Mouse (Mus musculus) heart, embryonic 10.5 days (tissue): ENCODE results near the gene Prpf3. TPM values are rescaled to one million over a fixed set of nuclear protein-coding genes. Genes with fewer than 3 reads are reported as not detected.
A peak's percentile ranks its signal among the peaks of the same experiment; 100 is the strongest.

Experiments
- DNase-seq: peaks from one replicate; pipeline ENCODE4 v3.0.0-alpha.2; 2017; ENCODE audit warnings: low spot score
- H3K27ac ChIP-seq: fragments of 300-500 bp; sonication (generic); 2 replicates; pipeline ENCODE4 v1.5.1; 2016; ENCODE audit warnings: mild to moderate bottlenecking
- H3K27me3 ChIP-seq: fragments of 300-500 bp; sonication (generic); 2 replicates; pipeline ENCODE4 v1.6.1; 2016; ENCODE audit warnings: mild to moderate bottlenecking; ENCODE audit not compliant: poor library complexity, insufficient read depth, severe bottlenecking
- H3K36me3 ChIP-seq: fragments of 300-500 bp; sonication (generic); 2 replicates; pipeline ENCODE4 v1.6.1; 2016; ENCODE audit warnings: mild to moderate bottlenecking, moderate library complexity
- H3K4me1 ChIP-seq: fragments of 300-500 bp; sonication (generic); 2 replicates; pipeline ENCODE4 v1.6.1; 2016; ENCODE audit warnings: mild to moderate bottlenecking
- H3K4me3 ChIP-seq: fragments of 300-500 bp; sonication (generic); 2 replicates; pipeline ENCODE4 v1.5.1; 2016; ENCODE audit warnings: mild to moderate bottlenecking, moderate library complexity
- H3K9me3 ChIP-seq: fragments of 300-500 bp; sonication (generic); 2 replicates; pipeline ENCODE4 v1.6.1; 2016; ENCODE audit warnings: mild to moderate bottlenecking, moderate library complexity
- WGBS: fragments of 180-500 bp; shearing (Covaris S2); methylation state at CpG from one replicate; pipeline ENCODE4 v1.1.7; 2016; 5-methylcytosine and 5-hydroxymethylcytosine counted together
- polyA plus RNA-seq: library from polyadenylated mRNA; unstranded; fragments of >200 nt; fragmentation: Nextera tagmentation; extraction: Ambion mirVana; gene quantifications from 2 replicates; pipeline ENCODE4 v1.2.1, GENCODE M21; 2016

Prpf3 gene
- polyA plus RNA-seq, 1 experiment from 2014 or later, result 55.1 TPM

DNA sequence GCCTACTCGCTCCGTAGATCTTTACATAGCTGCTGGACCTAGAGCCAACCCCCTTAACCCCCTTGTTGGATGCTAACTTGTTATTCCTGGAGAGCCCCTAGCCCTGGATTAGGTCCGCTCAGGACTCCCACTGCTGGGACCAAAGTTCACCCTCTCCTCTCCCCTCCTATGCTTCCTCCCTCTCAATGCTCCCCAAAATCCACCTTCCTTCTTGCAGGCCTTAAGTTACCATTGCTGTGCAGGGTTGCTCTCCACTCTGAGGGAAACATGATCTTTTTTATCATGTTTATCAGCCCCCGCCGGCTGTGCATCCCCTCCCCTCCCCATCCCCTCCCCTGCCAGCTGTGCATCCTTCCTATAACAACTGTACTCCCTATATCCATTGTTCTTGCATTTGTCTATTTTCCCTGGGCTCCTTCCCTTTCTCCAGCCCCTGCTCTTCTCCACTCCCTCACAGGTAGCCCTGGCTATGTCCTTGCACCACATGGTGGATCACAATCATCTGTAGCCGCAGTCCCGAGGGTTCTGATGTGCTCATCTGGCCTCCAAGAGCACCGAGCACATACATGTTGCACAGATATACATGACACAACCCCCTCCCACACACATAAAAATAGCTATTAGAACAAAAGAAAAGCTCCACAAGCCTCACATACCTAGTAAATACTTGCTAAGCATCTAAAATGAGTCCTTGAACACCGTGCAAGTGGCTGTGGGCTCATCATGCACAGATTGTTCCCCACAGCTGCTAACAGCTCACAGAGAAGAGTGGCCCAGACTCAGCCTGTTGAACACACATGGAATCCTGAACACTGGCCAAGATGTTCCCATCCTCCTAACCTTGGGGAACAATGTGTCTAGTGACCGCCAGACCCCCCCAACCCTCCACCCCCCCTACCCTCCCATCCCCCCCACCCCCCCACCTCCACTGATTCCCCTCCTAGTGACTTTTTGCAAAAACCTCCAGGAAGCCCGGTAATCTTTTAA lies 36.7 kb upstream of the Prpf3 start:
- peaks cover 34% of the 10 kb centered on the region for H3K4me1 ChIP-seq

DNA sequence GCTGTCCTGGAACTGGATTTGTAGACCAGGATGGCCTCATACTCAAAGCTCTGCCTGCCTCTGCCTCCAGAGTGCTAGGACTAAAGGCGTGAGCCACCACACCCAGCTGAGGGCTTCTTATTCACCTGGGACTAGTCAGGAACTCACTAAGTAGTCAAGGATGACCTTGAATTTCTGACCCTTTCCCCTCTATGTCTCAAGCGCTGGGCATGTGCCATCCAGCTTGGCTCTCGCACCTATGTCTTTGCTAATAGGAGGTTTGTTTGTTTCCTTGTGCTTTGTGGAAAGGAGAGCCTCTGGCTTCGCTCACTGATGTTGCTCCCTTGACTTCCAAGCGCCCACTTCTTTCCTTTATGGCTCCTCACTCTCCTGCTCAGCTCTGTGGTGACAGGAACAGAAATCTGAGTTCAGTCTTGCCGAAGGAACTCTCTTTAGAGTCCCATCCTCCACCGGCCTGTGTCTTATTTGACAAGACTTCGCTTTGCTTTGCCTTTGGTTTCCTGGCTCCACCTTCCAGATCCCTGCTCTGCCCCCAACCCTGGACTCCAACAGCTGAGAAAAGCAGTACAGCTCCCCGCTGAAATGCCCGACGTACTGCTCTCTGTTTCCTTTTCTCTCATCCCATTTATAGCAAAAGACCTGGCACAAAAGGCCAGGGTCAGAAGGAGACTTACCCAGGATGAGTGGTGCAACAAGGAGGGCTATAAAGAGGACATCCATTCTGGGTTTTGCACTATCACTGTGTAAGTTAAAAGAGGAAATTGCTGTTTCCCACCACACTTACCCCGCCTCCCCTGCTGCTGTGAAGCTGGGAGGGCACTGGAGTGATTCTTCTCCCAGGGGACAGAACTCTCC lies 35.8 kb upstream of the Prpf3 start, which contains the start of gene BC028528:
BC028528 (minus strand) TSS at position 795 of the 855 bp plus-strand sequence.
- peak within 1 kb of the TSS; percentile 87 for H3K27ac ChIP-seq
- peaks cover 34% of the 10 kb centered on the region for H3K4me1 ChIP-seq
- peak within 1 kb of the TSS; percentile 47 for H3K4me3 ChIP-seq
- H3K27me3 ChIP-seq, result no peaks in the 10 kb centered on the region
- WGBS, result 20% methylated on average over 12 of the region's 12 CpGs
- no peak for DNase-seq
- no peaks in the 10 kb centered on the region for H3K9me3 ChIP-seq
- H3K36me3 ChIP-seq, result peaks cover 13% of the 10 kb centered on the region

More for the DNA sequence above, 36.7 kb upstream of the Prpf3 start:
- Histone ChIP-seq H3K9me3 (no peaks in the 10 kb centered on the region), H3K36me3 (peaks cover 13% of the 10 kb centered on the region), H3K27me3 (no peaks in the 10 kb centered on the region), H3K4me3 (peak overlapping the region; percentile 47), H3K27ac (peak overlapping the region; percentile 87)
- no peak for DNase-seq
- WGBS, result 28% methylated on average over 11 of the region's 11 CpGs

DNA sequence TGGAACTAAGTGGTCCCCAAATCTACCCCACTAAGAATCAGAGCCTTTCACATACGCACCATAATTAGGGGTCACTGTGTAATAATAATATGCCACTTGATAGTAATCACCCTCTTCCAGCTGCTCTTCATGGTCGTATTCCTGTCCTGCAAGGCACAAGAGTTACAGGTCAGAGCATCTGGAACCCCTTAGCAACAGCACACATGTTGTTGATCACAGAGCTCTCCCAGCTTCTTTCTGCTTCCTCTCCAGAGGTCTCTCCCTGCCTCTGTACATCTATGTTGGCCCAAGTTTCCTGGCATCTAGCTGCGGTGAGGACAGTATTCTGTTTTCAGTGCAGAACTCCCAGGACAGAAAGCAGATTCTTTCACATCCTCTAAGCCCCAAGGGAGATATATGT lies 34.0 kb upstream of the Prpf3 start:
- Histone ChIP-seq H3K27me3 (no peaks in the 10 kb centered on the region), H3K4me3 (no peak overlapping the region), H3K36me3 (peaks cover 15% of the 10 kb centered on the region; the same call in 1 of the 2 replicates), H3K27ac (no peak overlapping the region), H3K9me3 (no peaks in the 10 kb centered on the region), H3K4me1 (peaks cover 27% of the 10 kb centered on the region)
- 80% methylated on average over 3 of the region's 3 CpGs for WGBS
- no peak for DNase-seq

DNA sequence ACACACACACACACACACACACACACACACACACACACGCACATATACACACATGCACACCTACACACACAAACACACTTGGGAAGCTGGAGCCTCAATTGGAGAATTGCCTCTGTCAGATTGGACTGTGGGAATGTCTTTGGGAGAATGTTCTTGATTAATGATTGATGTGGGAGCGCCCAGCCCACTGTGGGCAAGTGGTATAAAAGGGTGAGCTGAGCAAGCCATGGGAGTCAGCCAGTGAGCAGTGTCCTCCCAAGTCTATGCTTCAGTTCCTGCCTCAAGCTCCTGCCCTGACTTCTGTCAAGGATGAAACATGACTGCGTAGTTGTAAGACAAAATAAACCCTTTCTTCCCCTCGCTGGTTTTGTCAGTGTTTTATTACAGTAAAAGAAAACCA lies 31.9 kb upstream of the Prpf3 start:
- DNase-seq, result no peak
- H3K36me3 ChIP-seq, result peaks cover 15% of the 10 kb centered on the region; the same call in 1 of the 2 replicates
- 71% methylated on average over 4 of the region's 4 CpGs for WGBS
- H3K9me3 ChIP-seq, result no peaks in the 10 kb centered on the region
- no peaks in the 10 kb centered on the region for H3K27me3 ChIP-seq
- H3K27ac ChIP-seq, result no peak overlapping the region
- H3K4me1 ChIP-seq, result peaks cover 27% of the 10 kb centered on the region
- H3K4me3 ChIP-seq, result no peak overlapping the region

DNA sequence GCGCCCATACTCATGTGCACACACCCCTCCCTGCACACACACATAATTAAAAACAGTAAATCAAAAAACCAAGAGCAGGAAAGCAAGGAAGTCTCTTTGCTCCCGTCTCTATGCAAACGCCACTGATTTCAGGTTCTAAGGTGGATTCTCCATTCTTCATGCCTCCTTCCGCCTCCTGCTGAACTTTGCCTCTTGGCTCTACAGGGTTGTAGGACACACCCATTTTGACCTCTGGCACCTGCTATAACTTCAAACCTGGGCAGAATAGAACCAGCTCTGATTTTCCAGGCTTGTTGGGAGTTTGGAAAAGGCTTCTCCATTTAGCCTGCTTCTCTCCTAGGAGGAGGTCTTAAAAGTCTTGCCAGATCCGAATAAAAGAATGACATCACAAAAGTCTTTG lies 28.7 kb upstream of the Prpf3 start:
- Histone ChIP-seq H3K36me3 (peaks cover 15% of the 10 kb centered on the region; the same call in 1 of the 2 replicates), H3K27me3 (no peaks in the 10 kb centered on the region), H3K4me3 (no peak overlapping the region), H3K27ac (no peak overlapping the region; the same call in 1 of the 2 replicates), H3K4me1 (peaks cover 16% of the 10 kb centered on the region), H3K9me3 (no peaks in the 10 kb centered on the region)
- DNase-seq, result no peak
- 85% methylated on average over 5 of the region's 5 CpGs for WGBS

DNA sequence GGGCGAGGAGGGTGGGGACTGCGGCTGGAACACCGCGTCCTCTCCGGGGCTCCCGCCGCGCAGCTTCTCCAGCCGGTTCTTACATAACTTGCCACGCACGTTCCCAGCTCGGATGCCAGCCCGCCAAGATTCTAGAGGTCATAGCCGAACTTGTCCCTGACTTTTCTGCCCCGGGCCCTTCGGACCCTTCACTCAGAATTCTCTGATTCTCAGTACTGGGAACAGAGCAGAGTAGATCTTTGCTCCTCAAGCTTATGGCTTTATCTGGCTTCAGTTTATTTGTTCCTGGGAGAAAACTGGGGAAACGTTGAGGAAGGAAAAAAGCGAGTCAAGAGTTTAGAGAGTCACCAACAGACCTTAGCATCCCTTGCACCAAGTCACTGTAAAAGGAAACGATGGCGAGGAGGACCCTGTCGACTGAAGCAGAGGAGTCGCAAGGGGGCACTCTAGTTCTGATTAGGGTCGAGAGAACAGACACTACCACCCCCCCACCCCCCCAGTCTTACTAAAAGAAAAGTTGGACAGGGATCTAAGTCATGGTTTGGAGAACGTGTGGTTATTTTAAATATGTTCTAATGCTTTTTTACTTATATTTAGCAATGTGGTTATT lies 27.2 kb upstream of the Prpf3 start:
- DNase-seq, result no peak
- H3K4me3 ChIP-seq, result peak overlapping the region; percentile 72
- 2% methylated on average over 24 of the region's 24 CpGs for WGBS
- peaks cover 16% of the 10 kb centered on the region for H3K4me1 ChIP-seq
- no peaks in the 10 kb centered on the region for H3K27me3 ChIP-seq
- peaks cover 13% of the 10 kb centered on the region; the same call in 1 of the 2 replicates for H3K36me3 ChIP-seq
- no peaks in the 10 kb centered on the region for H3K9me3 ChIP-seq
- peak overlapping the region; percentile 81 for H3K27ac ChIP-seq

DNA sequence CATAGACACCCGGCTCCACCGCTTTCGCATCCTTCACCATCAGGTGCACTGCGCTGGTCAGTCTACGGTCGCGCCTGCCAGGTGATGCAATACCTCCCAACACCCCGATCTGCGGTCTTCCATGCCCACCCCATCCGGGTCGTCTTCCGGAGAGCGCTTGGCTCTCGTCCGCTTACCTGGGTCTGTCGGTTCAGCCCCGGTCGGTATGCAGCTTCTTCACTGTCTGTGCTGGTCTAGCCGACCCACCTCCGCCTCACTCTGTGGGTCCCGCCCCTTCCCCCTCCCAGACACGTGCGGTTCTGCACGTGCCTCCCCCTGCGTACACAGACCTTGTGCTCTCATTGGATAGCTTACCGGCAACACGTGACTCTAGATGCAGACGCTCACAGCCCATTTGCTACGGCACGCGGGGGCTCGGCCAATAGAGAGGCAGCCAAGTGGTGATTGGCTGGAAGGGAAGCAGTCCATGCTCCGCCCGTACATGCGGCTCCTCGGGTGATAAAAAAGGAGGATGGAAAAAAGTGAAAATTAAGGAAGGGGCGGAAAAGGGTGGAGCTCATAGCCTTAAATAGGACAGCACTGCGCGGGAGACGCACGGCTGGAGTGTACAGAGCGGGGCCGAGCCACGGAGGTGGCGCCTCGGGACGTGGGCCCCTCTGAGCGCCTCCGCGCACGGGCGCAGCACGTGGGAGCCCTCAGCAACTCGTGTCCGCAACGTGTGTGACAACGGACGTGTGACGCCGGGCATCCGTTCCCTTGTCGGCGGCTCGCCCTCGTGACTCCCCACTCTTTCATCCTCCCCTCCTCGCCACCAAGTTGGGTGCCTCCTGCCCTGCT lies 26.5 kb upstream of the Prpf3 start, which contains the start of gene Ciart:
Ciart (minus strand) TSS at position 273 of the 837 bp plus-strand sequence.
- no peaks in the 10 kb centered on the region for H3K27me3 ChIP-seq
- peaks cover 7% of the 10 kb centered on the region; the same call in 1 of the 2 replicates for H3K36me3 ChIP-seq
- peak within 1 kb of the TSS; percentile 72 for H3K4me3 ChIP-seq
- peak; percentile 99 for DNase-seq
- no peaks in the 10 kb centered on the region for H3K9me3 ChIP-seq
- H3K4me1 ChIP-seq, result peaks cover 16% of the 10 kb centered on the region
- under 1% methylated on average over 66 of the region's 66 CpGs for WGBS
- peak within 1 kb of the TSS; percentile 81 for H3K27ac ChIP-seq

DNA sequence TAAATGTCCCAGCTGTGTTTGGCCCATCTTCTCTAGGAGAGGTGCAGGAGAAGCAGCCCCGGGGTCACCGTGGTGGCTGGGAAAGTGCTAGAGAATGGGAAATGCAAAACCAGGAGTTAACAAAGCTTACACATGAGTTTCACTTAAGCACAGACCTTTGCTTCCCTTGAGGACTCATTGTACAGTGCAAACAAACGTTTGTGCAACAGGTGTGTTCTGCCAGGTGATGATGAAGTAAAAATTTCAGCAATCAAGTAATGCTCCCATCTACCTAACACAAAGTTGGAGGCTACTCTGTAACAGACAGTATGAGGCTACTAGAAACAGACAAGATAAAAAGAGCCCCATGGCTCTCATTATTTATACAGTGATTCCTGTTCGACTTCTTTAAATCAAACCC lies 23.4 kb upstream of the Prpf3 start:
- no peak for DNase-seq
- H3K27ac ChIP-seq, result no peak overlapping the region
- peaks cover 16% of the 10 kb centered on the region for H3K4me1 ChIP-seq
- no peaks in the 10 kb centered on the region for H3K9me3 ChIP-seq
- no peaks in the 10 kb centered on the region for H3K27me3 ChIP-seq
- H3K4me3 ChIP-seq, result no peak overlapping the region
- H3K36me3 ChIP-seq, result no peaks in the 10 kb centered on the region; the same call in 1 of the 2 replicates
- 86% methylated on average over 4 of the region's 4 CpGs for WGBS

DNA sequence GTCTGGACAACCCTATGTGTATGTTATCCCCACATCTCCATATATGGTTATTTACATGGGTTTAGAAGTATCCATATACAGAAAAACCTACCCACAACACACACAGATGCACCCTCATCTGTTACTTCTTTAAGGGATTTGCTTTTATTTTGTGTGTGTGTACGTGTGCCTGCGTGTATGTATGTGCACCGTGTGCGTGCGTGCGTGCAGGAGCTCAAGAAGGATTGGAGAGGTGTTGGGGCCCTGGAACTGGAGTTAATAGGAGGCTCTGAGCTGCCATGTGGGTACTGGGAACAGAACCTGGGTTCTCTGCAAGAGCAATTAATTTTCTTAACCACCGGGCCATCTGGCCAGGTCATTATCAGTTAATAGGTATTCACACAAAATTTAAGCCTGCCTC lies 16.4 kb upstream of the Prpf3 start:
- peak overlapping the region; percentile 91 for H3K27ac ChIP-seq
- peaks cover 18% of the 10 kb centered on the region for H3K4me1 ChIP-seq
- WGBS, result 73% methylated on average over 7 of the region's 7 CpGs
- no peaks in the 10 kb centered on the region for H3K9me3 ChIP-seq
- DNase-seq, result no peak
- H3K36me3 ChIP-seq, result peaks cover 33% of the 10 kb centered on the region
- H3K27me3 ChIP-seq, result no peaks in the 10 kb centered on the region
- H3K4me3 ChIP-seq, result peak overlapping the region; percentile 79

DNA sequence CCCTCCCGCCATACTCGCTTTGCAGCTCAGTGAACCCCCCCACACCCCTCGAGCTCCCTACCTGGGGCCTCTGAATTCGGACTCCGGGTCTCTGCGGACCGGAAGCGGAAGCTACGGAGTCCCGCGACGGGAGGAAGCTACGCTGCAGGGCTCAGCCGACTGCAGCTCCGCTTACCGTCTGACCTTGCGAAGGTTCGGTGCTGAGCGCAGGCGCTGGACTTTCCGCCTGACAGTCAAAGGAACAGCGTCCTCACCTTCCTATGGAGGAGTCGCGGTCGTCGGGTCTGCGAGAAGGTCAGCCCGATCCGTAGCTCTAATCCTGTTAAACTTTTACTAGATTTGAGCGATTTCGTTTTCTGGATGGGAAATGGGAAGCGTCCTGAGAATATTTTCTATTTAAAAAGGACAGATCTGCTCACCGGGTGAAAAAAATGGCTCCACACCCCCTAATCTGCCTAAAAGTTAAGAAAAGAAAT lies 15.7 kb upstream of the Prpf3 start, which contains the start of gene Mrps21:
Mrps21 (minus strand) TSS at position 128 of the 476 bp plus-strand sequence.
- DNase-seq, result peak; percentile 97
- peak within 1 kb of the TSS; percentile 91 for H3K27ac ChIP-seq
- no peaks in the 10 kb centered on the region for H3K27me3 ChIP-seq
- H3K4me1 ChIP-seq, result peaks cover 18% of the 10 kb centered on the region
- peaks cover 38% of the 10 kb centered on the region for H3K36me3 ChIP-seq
- H3K9me3 ChIP-seq, result no peaks in the 10 kb centered on the region
- under 1% methylated on average over 33 of the region's 33 CpGs for WGBS
- H3K4me3 ChIP-seq, result peak within 1 kb of the TSS; percentile 79

DNA sequence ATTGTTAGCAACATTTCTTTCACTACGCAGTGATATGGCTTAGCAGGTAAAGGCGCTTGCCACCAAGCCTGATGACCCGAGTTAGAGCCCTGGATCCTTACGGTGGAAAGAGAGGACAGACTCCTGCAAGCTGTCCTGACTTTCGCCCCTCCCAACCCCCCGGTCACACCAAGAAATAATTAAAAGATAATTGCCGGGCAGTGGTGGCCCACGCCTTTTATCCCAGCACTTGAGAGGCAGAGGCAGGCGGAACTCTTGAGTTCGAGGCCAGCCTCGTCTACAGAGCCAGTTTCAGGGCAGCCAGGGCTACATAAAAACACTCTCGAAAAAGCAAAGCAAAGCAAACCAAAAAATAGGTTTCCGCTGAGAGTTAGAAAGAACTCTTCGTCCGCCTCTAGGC lies 15.3 kb upstream of the Prpf3 start:
- H3K27ac ChIP-seq, result peak overlapping the region; percentile 91

More for the DNA sequence above, 15.3 kb upstream of the Prpf3 start:
- H3K36me3 ChIP-seq, result peaks cover 42% of the 10 kb centered on the region
- H3K27me3 ChIP-seq, result no peaks in the 10 kb centered on the region
- DNase-seq, result no peak
- peaks cover 18% of the 10 kb centered on the region for H3K4me1 ChIP-seq
- 6% methylated on average over 15 of the region's 15 CpGs for WGBS
- H3K4me3 ChIP-seq, result peak overlapping the region; percentile 79
- no peaks in the 10 kb centered on the region for H3K9me3 ChIP-seq
